Mouse (Mus musculus): ENCODE data around the gene Map6.

DNA sequence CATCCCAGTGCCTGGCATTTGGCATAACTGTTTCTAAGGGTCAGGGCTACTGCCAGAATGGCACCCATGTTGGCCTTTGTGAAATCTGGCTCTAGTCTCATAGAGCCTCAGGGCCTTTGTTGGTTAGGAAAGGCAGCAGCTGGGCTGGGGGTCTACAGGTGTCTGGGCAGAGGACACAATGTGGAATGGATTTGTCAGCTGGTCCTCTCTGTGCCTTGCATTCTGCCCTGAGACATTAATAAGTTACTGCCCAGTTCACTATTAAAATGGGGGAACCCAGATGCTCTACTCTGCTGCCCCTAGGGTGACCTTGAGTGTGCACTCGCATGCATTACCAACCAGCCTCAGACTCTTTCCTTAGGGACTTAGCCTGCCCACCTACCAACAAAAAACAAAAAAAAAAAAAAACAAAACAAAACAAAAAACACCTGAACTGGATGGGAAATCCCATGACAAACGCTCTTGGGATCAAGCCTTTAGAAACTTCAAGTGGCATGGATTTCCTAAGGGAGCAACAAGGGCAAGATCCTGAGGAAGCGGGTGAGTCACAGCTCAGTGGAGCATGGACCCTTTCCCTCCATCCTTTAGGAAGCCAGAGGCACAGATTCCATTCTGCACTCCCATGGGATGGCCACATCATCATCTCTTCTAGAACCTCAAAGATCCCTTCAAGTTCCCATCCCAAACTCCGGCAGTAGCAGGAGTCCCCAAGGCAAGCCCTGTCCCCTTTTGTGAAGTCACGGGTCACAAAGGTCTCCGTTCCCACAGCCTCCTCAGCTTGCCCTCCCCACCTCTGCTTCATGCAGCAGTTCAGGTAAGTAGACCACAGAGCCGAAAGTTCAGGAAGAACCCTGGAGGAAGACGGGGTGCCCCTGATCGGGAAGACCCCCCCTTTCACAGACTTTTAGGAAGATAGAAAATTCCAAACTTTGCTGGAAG is 82.8 kb downstream of the Map6 start:
- TF ChIP-seq CTCF (IDR thresholded peaks at IDR 0.05; ENCODE audit: control insufficient read depth, insufficient read depth, insufficient replicate concordance, low read depth, low read length) (no peak), POLR2A (IDR thresholded peaks at IDR 0.05; ENCODE audit: control insufficient read depth, low read depth, low read length) (no peak)

Measured in testis, adult 2 months (tissue).